Mouse (Mus musculus): ENCODE results near the gene Kcnma1.

DNA sequence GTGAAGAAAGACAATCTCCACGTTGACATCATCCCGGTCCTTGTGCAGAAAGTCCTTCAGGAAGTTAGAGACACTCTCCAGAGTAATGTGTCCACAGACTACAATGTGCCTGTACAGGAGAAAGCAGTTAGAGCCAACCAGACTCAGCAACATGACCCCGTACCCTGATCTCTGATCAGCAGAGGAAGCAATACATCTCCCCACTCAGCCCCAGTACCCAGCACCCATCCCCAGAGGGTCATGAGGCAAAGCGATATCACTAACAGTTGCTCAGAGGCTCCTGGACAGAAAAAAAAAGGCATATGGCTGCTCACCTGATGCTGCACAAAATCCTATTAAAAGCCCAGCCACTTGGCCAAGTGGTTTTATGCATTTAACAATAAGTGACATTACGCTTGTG, 504.5 kb downstream of the Kcnma1 start:
- TF ChIP-seq CTCF (IDR thresholded peaks at IDR 0.05; ENCODE audit: extremely low read depth, insufficient read depth, insufficient read length, insufficient replicate concordance) (no peak), POLR2A (IDR thresholded peaks at IDR 0.05; ENCODE audit: low read depth, low read length) (no peak)
